Mouse (Mus musculus): ENCODE measurements around the gene Cldn3. TPM values are rescaled to one million over a fixed set of nuclear protein-coding genes. Genes with fewer than 3 reads are reported as not detected.

Cldn3 gene
- total RNA-seq, 1 experiment, result 8.4 TPM

- H3K9me3 ChIP-seq (ENCODE audit: control insufficient read depth, insufficient read depth, low read depth, low read length), result no peaks in the 10 kb centered on the region
- in situ Hi-C loops (cut with MboI; ENCODE audit: low sequenced_read_pairs in 2 of 2, unreplicated experiment in 2 of 2), result no loop called here
- DNase-seq (ENCODE audit: low read depth, low spot score), result no peak
- peaks cover 0 to 13% of the 10 kb centered on the region in 2 experiments; a peak in 1 of 4 replicates for H3K4me1 ChIP-seq (ENCODE audit: control insufficient read depth in 2 of 2, insufficient read depth in 2 of 2, low read length in 2 of 2, poor library complexity in 1 of 2)
- H3K4me3 ChIP-seq (ENCODE audit: insufficient read depth in 1 of 2, low read depth in 1 of 2, low read length in 2 of 2, poor library complexity in 1 of 2, severe bottlenecking in 1 of 2), result peak overlapping the region; percentile 63 to 71
- H3K9ac ChIP-seq (ENCODE audit: insufficient read depth, low read depth, low read length, poor library complexity, severe bottlenecking), result peak overlapping the region; percentile 84
- peak overlapping the region; percentile 93 for H3K27ac ChIP-seq (ENCODE audit: insufficient read depth, low read depth, low read length, poor library complexity, severe bottlenecking)
- TF ChIP-seq CHD2 (IDR thresholded peaks at IDR 0.05; ENCODE audit: low read depth, low read length) (no peak), HCFC1 (IDR thresholded peaks at IDR 0.05; ENCODE audit: borderline replicate concordance, insufficient read depth, low read length) (no peak), MAFK (IDR thresholded peaks at IDR 0.05; ENCODE audit: insufficient read depth, low read depth, low read length) (no peak), ZC3H11A (IDR thresholded peaks at IDR 0.05; ENCODE audit: borderline replicate concordance, low read depth, low read length) (no peak), ZNF384 (IDR thresholded peaks at IDR 0.05; ENCODE audit: low read depth, low read length) (no peak)
- H3K36me3 ChIP-seq (ENCODE audit: control insufficient read depth, insufficient read depth, low read length, poor library complexity, severe bottlenecking), result peaks cover 9% of the 10 kb centered on the region; the same call in 1 of the 2 replicates
Observed at GRCm38 (mm10) chr5:135007802-135008571, 22.0 kb downstream of the Cldn3 start.

- peaks cover 9% of the 10 kb centered on the region; the same call in 1 of the 2 replicates for H3K36me3 ChIP-seq (ENCODE audit: control insufficient read depth, insufficient read depth, low read length, poor library complexity, severe bottlenecking)
- H3K9ac ChIP-seq (ENCODE audit: insufficient read depth, low read depth, low read length, poor library complexity, severe bottlenecking), result peak within 1 kb of the TSS; percentile 92
- H3K4me1 ChIP-seq (ENCODE audit: control insufficient read depth in 2 of 2, insufficient read depth in 2 of 2, low read length in 2 of 2, poor library complexity in 1 of 2), result peaks cover 0 to 13% of the 10 kb centered on the region in 2 experiments; a peak in 1 of 4 replicates
- TF ChIP-seq ZC3H11A (IDR thresholded peaks at IDR 0.05; ENCODE audit: borderline replicate concordance, low read depth, low read length) (no peak), CHD2 (IDR thresholded peaks at IDR 0.05; ENCODE audit: low read depth, low read length) (no peak), ZNF384 (IDR thresholded peaks at IDR 0.05; ENCODE audit: low read depth, low read length) (no peak), HCFC1 (IDR thresholded peaks at IDR 0.05; ENCODE audit: borderline replicate concordance, insufficient read depth, low read length) (no peak; the same call in none of the 2 replicates), MAFK (IDR thresholded peaks at IDR 0.05; ENCODE audit: insufficient read depth, low read depth, low read length) (no peak)
- in situ Hi-C loops (cut with MboI; ENCODE audit: low sequenced_read_pairs in 2 of 2, unreplicated experiment in 2 of 2), result no loop called here
- H3K27ac ChIP-seq (ENCODE audit: insufficient read depth, low read depth, low read length, poor library complexity, severe bottlenecking), result peak within 1 kb of the TSS; percentile 94
- peak within 1 kb of the TSS; percentile 82 to 90 for H3K4me3 ChIP-seq (ENCODE audit: insufficient read depth in 1 of 2, low read depth in 1 of 2, low read length in 2 of 2, poor library complexity in 1 of 2, severe bottlenecking in 1 of 2)
- H3K9me3 ChIP-seq (ENCODE audit: control insufficient read depth, insufficient read depth, low read depth, low read length), result no peaks in the 10 kb centered on the region
- DNase-seq (ENCODE audit: low read depth, low spot score), result peak; percentile 100
Observed at GRCm38 (mm10) chr5:135008671-135009589, 22.9 kb downstream of the Cldn3 start, which contains the start of gene Abhd11. Abhd11 (plus strand) TSS chr5:135009152.

- in situ Hi-C loops (cut with MboI; ENCODE audit: low sequenced_read_pairs in 2 of 2, unreplicated experiment in 2 of 2), result no loop called here
- peak overlapping the region; percentile 94 for H3K27ac ChIP-seq (ENCODE audit: insufficient read depth, low read depth, low read length, poor library complexity, severe bottlenecking)
Observed at GRCm38 (mm10) chr5:135009590-135010319, 23.7 kb downstream of the Cldn3 start.

GRCm38 (mm10) chr5:135010320-135010709 lies 24.3 kb downstream of the Cldn3 start:
- TF ChIP-seq HCFC1 (IDR thresholded peaks at IDR 0.05; ENCODE audit: borderline replicate concordance, insufficient read depth, low read length) (no peak), ZC3H11A (IDR thresholded peaks at IDR 0.05; ENCODE audit: borderline replicate concordance, low read depth, low read length) (no peak), MAFK (IDR thresholded peaks at IDR 0.05; ENCODE audit: insufficient read depth, low read depth, low read length) (no peak), ZNF384 (IDR thresholded peaks at IDR 0.05; ENCODE audit: low read depth, low read length) (no peak), CHD2 (IDR thresholded peaks at IDR 0.05; ENCODE audit: low read depth, low read length) (no peak)

More at GRCm38 (mm10) chr5:135009590-135010319, 23.7 kb downstream of the Cldn3 start:
- no peaks in the 10 kb centered on the region for H3K9me3 ChIP-seq (ENCODE audit: control insufficient read depth, insufficient read depth, low read depth, low read length)
- peaks cover 9% of the 10 kb centered on the region; the same call in 1 of the 2 replicates for H3K36me3 ChIP-seq (ENCODE audit: control insufficient read depth, insufficient read depth, low read length, poor library complexity, severe bottlenecking)
- H3K9ac ChIP-seq (ENCODE audit: insufficient read depth, low read depth, low read length, poor library complexity, severe bottlenecking), result peak overlapping the region; percentile 92
- H3K4me3 ChIP-seq (ENCODE audit: insufficient read depth in 1 of 2, low read depth in 1 of 2, low read length in 2 of 2, poor library complexity in 1 of 2, severe bottlenecking in 1 of 2), result peak overlapping the region; percentile 82 to 90
- TF ChIP-seq HCFC1 (IDR thresholded peaks at IDR 0.05; ENCODE audit: borderline replicate concordance, insufficient read depth, low read length) (peak; percentile 63; the same call in 1 of the 2 replicates), MAFK (IDR thresholded peaks at IDR 0.05; ENCODE audit: insufficient read depth, low read depth, low read length) (no peak)
- H3K4me1 ChIP-seq (ENCODE audit: control insufficient read depth in 2 of 2, insufficient read depth in 2 of 2, low read length in 2 of 2, poor library complexity in 1 of 2), result peaks cover 0 to 13% of the 10 kb centered on the region in 2 experiments; a peak in 1 of 4 replicates
- peak; percentile 71 for DNase-seq (ENCODE audit: low read depth, low spot score)

More at GRCm38 (mm10) chr5:135010320-135010709, 24.3 kb downstream of the Cldn3 start:
- Histone ChIP-seq H3K27ac (ENCODE audit: insufficient read depth, low read depth, low read length, poor library complexity, severe bottlenecking) (no peak overlapping the region), H3K4me3 (ENCODE audit: insufficient read depth in 1 of 2, low read depth in 1 of 2, low read length in 2 of 2, poor library complexity in 1 of 2, severe bottlenecking in 1 of 2) (peak overlapping the region; percentile 82 to 90), H3K36me3 (ENCODE audit: control insufficient read depth, insufficient read depth, low read length, poor library complexity, severe bottlenecking) (peaks cover 9% of the 10 kb centered on the region; the same call in 1 of the 2 replicates), H3K4me1 (ENCODE audit: control insufficient read depth in 2 of 2, insufficient read depth in 2 of 2, low read length in 2 of 2, poor library complexity in 1 of 2) (peaks cover 0 to 13% of the 10 kb centered on the region in 2 experiments; a peak in 1 of 4 replicates), H3K9ac (ENCODE audit: insufficient read depth, low read depth, low read length, poor library complexity, severe bottlenecking) (peak overlapping the region; percentile 92; the same call in 1 of the 2 replicates), H3K9me3 (ENCODE audit: control insufficient read depth, insufficient read depth, low read depth, low read length) (no peaks in the 10 kb centered on the region)
- DNase-seq (ENCODE audit: low read depth, low spot score), result no peak
- in situ Hi-C loops (cut with MboI; ENCODE audit: low sequenced_read_pairs in 2 of 2, unreplicated experiment in 2 of 2), result no loop called here

All from ES-E14 (cell line).